Mouse (Mus musculus): ENCODE data around the gene Shoc2. TPM values are rescaled to one million over a fixed set of nuclear protein-coding genes. Genes with fewer than 3 reads are reported as not detected.
A peak's percentile ranks its signal among the peaks of the same experiment; 100 is the strongest.
"Not testable (repeated sequence)": the region's sequence is repeated elsewhere in the genome, so short reads cannot be mapped to it uniquely, and the experiment has no call there.

Gene Shoc2
- total RNA-seq (2014; fragmentation: Nextera tagmentation), result 28.4 and 30.1 TPM in 2 replicates
- total RNA-seq (2017), result 42.8 and 55.2 TPM in 2 replicates

DNA sequence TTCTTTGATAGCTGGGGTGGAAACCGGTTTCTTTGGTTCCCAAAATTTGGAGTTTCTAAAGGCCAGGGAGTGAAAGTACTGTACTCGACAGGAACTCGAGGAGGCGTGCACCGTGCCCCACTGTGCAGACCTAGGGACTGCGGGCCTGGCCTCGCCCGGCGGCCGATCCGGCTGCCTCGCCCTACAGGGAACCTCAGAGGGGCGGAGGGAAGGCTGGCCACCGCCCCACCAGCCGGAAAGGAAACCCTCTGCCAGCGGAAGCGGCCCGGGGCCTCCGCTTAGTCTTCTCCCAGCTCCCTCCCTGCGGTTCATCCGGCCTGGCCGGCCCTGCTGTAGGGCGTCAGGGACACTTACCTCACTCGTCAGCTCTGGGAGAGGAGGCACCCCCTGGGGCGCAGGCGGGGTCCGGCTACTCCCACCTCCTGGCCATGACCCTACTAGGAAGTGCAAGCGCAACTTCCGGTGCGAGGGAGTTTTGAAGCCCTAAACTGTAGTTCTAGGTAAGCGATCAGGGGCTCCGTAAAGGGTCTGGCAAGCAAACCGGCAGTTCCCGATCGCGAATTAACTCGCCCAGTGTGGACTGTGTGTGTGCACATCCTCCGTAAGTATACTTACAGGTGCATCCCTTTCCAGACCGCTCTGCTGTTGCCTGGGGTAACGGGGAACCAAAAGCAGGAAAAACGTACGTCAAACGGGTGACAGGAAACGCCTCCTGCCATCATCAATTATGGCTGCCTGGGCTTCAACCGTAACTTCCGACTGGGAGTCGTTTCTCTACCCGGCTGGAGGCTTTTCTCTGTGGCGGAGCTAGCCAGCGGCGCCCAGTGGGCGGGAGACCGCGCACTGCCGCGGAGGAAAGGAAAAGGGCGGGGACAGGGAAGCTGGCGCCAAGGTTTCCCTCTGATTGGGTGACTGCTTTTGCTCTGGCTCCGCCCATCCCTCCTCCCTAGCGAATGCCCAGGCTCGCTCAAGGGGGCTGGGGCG is at the start of gene Shoc2, which contains the start of gene Bbip1:
Gene Shoc2, plus strand, starts transcription at position 505 of the 984 bp plus-strand sequence.
Gene Bbip1, minus strand, starts transcription at position 826 of the 984 bp plus-strand sequence.
- peak; percentile 78 for ATAC-seq (replicated peaks; ENCODE audit: poor library complexity, severe bottlenecking)

DNA sequence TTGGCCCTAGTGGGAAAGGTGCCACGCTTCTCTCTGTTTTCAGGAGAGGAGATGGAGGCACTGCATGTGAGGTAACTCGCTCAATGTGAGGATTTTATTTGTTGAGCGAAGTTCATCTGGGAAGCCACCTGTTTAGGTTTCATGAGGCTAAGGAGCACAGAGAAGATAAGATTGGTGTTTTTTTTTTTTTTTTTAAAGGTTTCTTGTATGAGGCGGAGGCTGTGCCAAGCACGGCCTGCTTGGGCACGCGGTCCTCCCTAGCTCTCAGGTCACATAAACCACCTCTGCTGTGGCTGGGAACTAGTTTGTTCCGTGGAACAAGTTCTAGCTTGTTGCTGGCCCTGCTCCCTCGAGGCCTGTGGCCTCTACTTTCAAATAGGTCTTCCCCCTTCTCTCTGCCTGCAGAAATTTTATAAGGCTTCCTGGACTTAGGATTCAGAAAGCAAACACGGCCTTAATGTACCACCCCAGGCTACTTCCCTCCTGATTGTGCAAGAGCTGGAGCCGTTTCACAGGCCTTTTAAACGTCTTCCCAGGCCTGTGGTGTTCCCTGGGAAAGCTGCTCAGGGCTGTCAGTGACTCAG is 49.5 kb upstream of the Shoc2 start:
- ATAC-seq (replicated peaks; ENCODE audit: poor library complexity, severe bottlenecking), result peak; percentile 45

DNA sequence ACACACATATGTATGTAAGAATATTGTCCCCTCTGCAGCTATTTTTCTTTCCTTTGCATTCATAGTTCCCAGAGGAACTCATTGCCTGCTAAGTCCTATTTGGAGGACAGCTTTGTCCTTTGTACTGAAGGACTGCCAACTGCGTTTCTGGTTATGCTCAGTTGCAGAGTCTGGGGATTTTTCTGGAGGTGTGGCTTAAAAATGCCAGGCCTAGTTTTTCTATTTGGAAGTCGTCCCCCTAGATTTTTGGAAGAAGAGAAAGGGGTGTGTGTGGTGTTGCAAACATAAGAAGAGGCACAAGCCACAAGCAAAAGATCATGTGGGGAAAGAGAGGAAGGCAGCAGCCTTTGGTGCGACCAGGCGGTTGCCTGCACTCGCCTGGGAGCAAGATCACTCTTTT is 46.1 kb upstream of the Shoc2 start:
- ATAC-seq (replicated peaks; ENCODE audit: poor library complexity, severe bottlenecking), result no peak

DNA sequence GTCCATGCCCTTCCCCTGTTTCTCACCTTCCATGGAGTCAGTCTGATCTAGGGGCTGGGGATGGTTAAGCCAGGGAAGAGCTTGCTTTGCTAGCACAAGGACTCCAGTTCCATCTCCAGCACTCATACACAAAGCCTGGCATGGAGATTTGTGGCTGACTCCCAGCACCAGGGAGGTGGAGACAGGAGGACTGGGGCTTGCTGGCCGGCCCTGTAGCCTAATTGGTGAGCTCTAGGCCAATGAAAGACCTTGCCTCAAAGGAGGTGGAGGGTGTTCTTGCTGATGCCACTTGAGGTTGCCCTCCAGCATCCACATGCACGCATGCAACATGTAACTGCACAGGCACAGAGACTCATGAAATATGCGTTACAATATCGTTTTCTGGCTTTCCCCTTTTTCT is 45.6 kb upstream of the Shoc2 start:
- ATAC-seq (replicated peaks; ENCODE audit: poor library complexity, severe bottlenecking), result no peak

GRCm38 (mm10) chr19:53898970-53899900 is 44.9 kb upstream of the Shoc2 start:
- ATAC-seq (replicated peaks; ENCODE audit: poor library complexity, severe bottlenecking), result no peak

- peak; percentile 13; the same call in 1 of the 2 replicates for ATAC-seq (replicated peaks; ENCODE audit: poor library complexity, severe bottlenecking)
Observed at GRCm38 (mm10) chr19:53899941-53900610, 44.0 kb upstream of the Shoc2 start.

DNA sequence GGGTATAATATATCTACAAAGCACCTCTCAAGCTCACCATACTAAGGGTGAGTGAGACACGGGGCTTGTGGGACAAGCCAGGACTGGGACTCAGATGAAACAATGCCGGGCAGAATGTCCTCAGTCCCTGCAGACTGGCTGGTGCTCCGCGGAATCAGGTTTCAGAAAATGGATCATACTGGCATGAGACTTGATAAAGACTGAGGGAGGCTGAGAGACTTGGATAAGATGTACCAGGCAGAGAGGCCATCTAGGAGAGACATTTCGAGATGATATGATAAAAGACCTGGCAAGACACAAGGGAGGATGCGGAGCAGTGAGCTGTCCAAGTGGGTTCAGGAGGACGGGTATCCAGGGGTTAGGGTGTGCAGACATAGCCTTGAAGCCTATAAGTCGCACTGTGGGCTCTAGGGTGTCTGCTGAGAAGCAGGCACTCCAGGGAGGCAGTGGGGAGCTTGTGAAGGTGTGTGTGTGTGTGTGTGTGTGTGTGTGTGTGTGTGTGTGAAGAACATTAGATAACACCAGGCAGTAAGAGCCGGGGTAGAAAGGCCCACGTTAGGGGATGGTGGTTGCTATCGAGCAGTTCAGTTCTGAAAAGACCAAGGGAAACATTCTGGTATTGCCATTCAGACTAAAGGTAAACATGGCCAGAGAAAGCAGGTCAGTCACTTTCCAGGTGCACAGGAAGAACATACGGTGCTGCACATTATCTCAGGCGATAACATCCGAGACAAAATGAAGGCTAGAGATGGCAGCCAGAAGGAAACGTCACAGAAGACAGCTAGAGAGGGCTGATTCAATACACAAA is 42.0 kb upstream of the Shoc2 start:
- no peak for ATAC-seq (replicated peaks; ENCODE audit: poor library complexity, severe bottlenecking)

- peak; percentile 75 for ATAC-seq (replicated peaks; ENCODE audit: poor library complexity, severe bottlenecking)
Observed at GRCm38 (mm10) chr19:53902739-53903487, 41.2 kb upstream of the Shoc2 start.

GRCm38 (mm10) chr19:53903507-53904321 is 40.4 kb upstream of the Shoc2 start:
- peak; percentile 17 for ATAC-seq (replicated peaks; ENCODE audit: poor library complexity, severe bottlenecking)

DNA sequence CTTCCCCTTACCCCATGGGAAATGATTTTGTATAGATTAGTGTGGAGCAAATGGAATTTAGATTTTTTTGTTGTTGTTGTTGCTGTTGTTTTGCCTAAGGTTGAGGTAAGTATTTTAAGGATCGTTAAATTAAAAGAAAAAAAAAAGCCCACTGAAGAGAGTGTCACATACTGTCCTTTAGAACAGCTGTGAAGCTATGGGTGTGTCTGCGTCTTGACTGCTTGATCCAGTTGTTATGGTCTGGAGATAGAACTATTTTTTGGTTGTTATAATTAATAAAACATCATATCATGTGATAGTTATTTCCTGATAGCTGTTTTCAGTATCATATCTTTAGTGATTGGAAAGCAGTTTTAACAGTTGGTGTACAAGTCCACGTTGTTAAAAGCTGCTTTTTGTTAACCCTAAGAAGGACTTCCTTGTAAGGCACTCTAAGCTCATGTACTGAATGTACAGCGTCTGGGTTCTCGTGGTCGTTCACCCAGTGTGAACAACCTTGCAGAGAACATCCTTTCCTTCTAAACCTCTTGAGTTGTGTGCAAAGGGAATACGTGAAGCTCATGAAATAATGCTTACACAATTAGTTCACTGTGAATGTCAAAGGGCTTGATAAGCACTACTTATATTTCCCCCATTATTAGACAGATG is 39.1 kb upstream of the Shoc2 start:
- ATAC-seq (replicated peaks; ENCODE audit: poor library complexity, severe bottlenecking), result no peak

- peak; percentile 27 for ATAC-seq (replicated peaks; ENCODE audit: poor library complexity, severe bottlenecking)
Observed at GRCm38 (mm10) chr19:53906033-53906702, 37.9 kb upstream of the Shoc2 start.

DNA sequence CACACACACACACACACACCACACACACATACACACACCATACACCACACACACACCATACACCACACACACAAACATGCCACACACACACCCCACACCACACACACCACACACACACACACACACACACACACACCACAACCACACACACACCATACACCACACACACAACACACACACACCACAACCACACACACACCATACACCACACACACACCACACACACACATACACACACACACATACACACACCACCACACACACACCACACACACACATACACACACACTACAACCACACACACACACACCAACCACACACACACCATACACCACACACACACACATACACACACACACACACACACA is 37.4 kb upstream of the Shoc2 start:
- not testable (repeated sequence) for ATAC-seq (replicated peaks; ENCODE audit: poor library complexity, severe bottlenecking)

- ATAC-seq (replicated peaks; ENCODE audit: poor library complexity, severe bottlenecking), result no peak
Observed at GRCm38 (mm10) chr19:53914950-53915349, 29.2 kb upstream of the Shoc2 start.

GRCm38 (mm10) chr19:53919541-53919940 is 24.6 kb upstream of the Shoc2 start:
- no peak for ATAC-seq (replicated peaks; ENCODE audit: poor library complexity, severe bottlenecking)

DNA sequence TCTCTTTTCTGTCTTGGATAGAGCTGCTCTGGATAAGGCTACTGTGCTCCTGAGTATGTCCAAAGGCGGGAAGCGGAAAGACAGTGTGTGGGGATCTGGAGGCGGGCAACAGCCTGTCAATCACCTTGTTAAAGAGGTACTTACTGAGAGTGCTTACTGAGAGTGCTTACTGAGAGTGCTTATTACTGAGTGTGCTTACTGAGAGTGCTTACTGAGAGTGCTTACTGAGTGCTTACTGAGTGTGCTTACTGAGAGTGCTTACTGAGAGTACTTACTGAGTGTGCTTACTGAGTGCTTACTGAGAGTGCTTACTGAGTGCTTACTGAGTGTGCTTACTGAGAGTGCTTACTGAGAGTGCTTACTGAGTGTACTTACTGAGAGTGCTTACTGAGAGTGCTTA is 22.1 kb upstream of the Shoc2 start:
- ATAC-seq (replicated peaks; ENCODE audit: poor library complexity, severe bottlenecking), result not testable (repeated sequence)

GRCm38 (mm10) chr19:53925338-53925751 is 18.8 kb upstream of the Shoc2 start:
- ATAC-seq (replicated peaks; ENCODE audit: poor library complexity, severe bottlenecking), result peak; percentile 94

Data from granulocyte monocyte progenitor cell, adult 5-6 weeks (primary cell).